Mouse (Mus musculus) ES-E14 (cell line): ENCODE results near the gene Ube2z.

Experiments
- ZC3H11A ChIP-seq: IDR thresholded peaks from 2 replicates; pipeline ENCODE4 v1.6.1; 2012; ENCODE audit warnings: low read depth, mild to moderate bottlenecking, inconsistent platforms, low read length, borderline replicate concordance
- ZNF384 ChIP-seq: IDR thresholded peaks from 2 replicates; pipeline ENCODE4 v1.6.1; 2012; ENCODE audit warnings: low read depth, low read length, inconsistent platforms

DNA sequence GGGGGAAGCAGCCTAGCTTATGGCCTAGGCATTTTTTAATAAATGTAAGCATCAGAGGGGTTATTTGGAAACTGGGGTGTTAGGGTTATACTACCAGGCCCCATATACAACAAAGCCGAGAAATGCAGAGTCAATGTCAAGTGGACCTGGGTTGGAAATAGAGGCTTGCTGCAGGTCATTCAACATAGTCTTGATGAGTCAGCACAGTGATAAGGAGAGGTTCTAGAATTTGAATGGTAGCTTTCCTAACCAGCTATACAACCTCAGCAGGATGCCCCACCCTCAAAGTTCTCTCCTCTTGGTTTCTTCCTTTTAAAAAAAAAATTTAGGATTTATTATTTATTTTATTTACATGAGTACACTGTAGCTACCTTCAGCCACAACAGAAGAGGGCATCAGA lies 5.8 kb upstream of the Ube2z start:
- no peak for TF ChIP-seq ZNF384
- no peak for TF ChIP-seq ZC3H11A
